8 mouse cellular contexts compared by ENCODE assay signal in genomic region chr6:57824422-57825258, GRCm38 (mm10). TPM values are rescaled to one million over a fixed set of nuclear protein-coding genes. Genes with fewer than 3 reads are reported as not detected.
DNase-seq lines count a peak whose midpoint lies in the region; ATAC-seq and TF ChIP-seq lines count a peak whose summit lies in the region.

Gene Vopp1 (minus strand): TSS chr6:57825159.

- under 1% methylated on average over 57 of the region's 87 CpGs for WGBS in hindbrain, embryonic 16.5 days
- 2% methylated on average over 85 of the region's 87 CpGs for WGBS in macrophage (ENCODE audit: missing documents)

- H3K9me3 ChIP-seq in hindbrain, embryonic 16.5 days (ENCODE audit: control insufficient read depth, low read length), result no peaks in the 10 kb centered on the region

- ATAC-seq in hindbrain, embryonic 16.5 days, result peak; percentile 90

- intact Hi-C loops in gastrocnemius, adult 2 months (cut with DNase I), result no loop called here

- peaks cover 15% of the 10 kb centered on the region; the same call in 1 of the 2 replicates for H3K79me2 ChIP-seq in macrophage (ENCODE audit: inconsistent target)

- H3K36me3 ChIP-seq in hindbrain, embryonic 16.5 days (ENCODE audit: control insufficient read depth, insufficient read depth, low read length), result no peaks in the 10 kb centered on the region
- no peaks in the 10 kb centered on the region for H3K36me3 ChIP-seq in macrophage (ENCODE audit: inconsistent target)

- H3K4me2 ChIP-seq in hindbrain, embryonic 16.5 days (ENCODE audit: low read length), result peak within 1 kb of the TSS; percentile 64

- H3K4me3 ChIP-seq in gastrocnemius, adult 2 months, result peak within 1 kb of the TSS; percentile 97
- H3K4me3 ChIP-seq in hindbrain, embryonic 16.5 days (ENCODE audit: low read length), result peak within 1 kb of the TSS; percentile 69
- H3K4me3 ChIP-seq in macrophage (ENCODE audit: inconsistent target), result peak within 1 kb of the TSS; percentile 59

- peak within 1 kb of the TSS; percentile 99 for H3K9ac ChIP-seq in hindbrain, embryonic 16.5 days (ENCODE audit: low read depth, low read length)

- H3K4me1 ChIP-seq in hindbrain, embryonic 16.5 days (ENCODE audit: control insufficient read depth, insufficient read depth, low read depth, low read length), result peaks cover 10% of the 10 kb centered on the region

- TF ChIP-seq CTCF in gastrocnemius, adult 2 months (IDR thresholded peaks at IDR 0.05), result peak; percentile 15; the same call in 1 of the 2 replicates

- DNase-seq in WW6 (ENCODE audit: low read depth, low spot score), result peak; percentile 39
- DNase-seq in cerebellum, postnatal 4 days (ENCODE audit: low spot score in 2 of 2), result peak; percentile 38 to 73
- DNase-seq in gastrocnemius, adult 2 months, result peak; percentile 76
- peak; percentile 68 to 87 for DNase-seq in left cerebral cortex, adult 18-20 months (ENCODE audit: low spot score in 2 of 2)
- DNase-seq in retina, postnatal 7 days (ENCODE audit: low read depth, low spot score), result peak; percentile 75
- peak; percentile 57 to 88 for DNase-seq in urinary bladder, adult 18-20 months (ENCODE audit: low spot score in 2 of 2)

- H3K27me3 ChIP-seq in hindbrain, embryonic 16.5 days (replicated peaks; ENCODE audit: control insufficient read depth, insufficient read depth, low read length), result no peaks in the 10 kb centered on the region

- peak within 1 kb of the TSS; percentile 81 for H3K27ac ChIP-seq in gastrocnemius, adult 2 months
- peak within 1 kb of the TSS; percentile 98 for H3K27ac ChIP-seq in hindbrain, embryonic 16.5 days (ENCODE audit: low read depth, low read length)
- H3K27ac ChIP-seq in macrophage, result peak within 1 kb of the TSS; percentile 34

RNA-seq across cellular contexts. Expression of gene Vopp1, which starts in this region (rescaled TPM):
- 1 to 10 TPM; 3.2 to 5.6 TPM for total RNA-seq in gastrocnemius, adult 2 months (2021)
- polyA plus RNA-seq in hindbrain, embryonic 16.5 days (2015; fragmentation: Nextera tagmentation; extraction: Ambion mirVana), result 218 and 224 TPM in 2 replicates
- total RNA-seq in left cerebral cortex, adult 18-20 months (2021), result 100 to 1,000 TPM; 127 to 129 TPM
- 10 to 100 TPM in 19 of 26 experiments, 1 to 10 TPM in 7; 2.7 to 85.0 (median 11.8) TPM for total RNA-seq in macrophage (2018; cell fraction: chromatin; rRNA removed)
- total RNA-seq in macrophage (2018; cell fraction: cytosol; rRNA removed), result 10 to 100 TPM; 23.8 to 48.7 (median 30.3) TPM
- total RNA-seq in macrophage (2018; cell fraction: nucleus; rRNA removed), result 100 to 1,000 TPM in 1 of 26 experiments, 10 to 100 TPM in 25; 17.4 to 108 (median 28.0) TPM
- polyA plus RNA-seq in macrophage (2018), result 28.8 to 38.0 TPM (median 31.5 TPM) in 3 replicates

Comparison
In these comparisons a context has a peak if more than half of its experiments do, and no peak if none do; other contexts are left out.
1. Peak in every context shown above with its lines: DNase-seq, ATAC-seq, H3K4me3 ChIP-seq and H3K27ac ChIP-seq.
2. RNA of gene Vopp1 (total RNA-seq): 127 to 129 TPM in left cerebral cortex, adult 18-20 months; 3.2 to 5.6 TPM in gastrocnemius, adult 2 months; every median in the first group is over 10 times any median in the second.
3. H3K27ac ChIP-seq: peak in every context shown above with its lines; median percentile 98 in hindbrain, embryonic 16.5 days; 81 in gastrocnemius, adult 2 months; 34 in macrophage.